Mouse (Mus musculus) spleen, postnatal 36 days (tissue): ENCODE results near the gene Fbxl13.

Source experiments
- DNase-seq, 2 experiments: peaks; one replicate each; pipeline ENCODE4 v3.0.0; 2022; ENCODE audit warnings: low spot score in 2 of 2, mixed read lengths in 1 of 2

Fbxl13 gene

GRCm38 (mm10) chr5:21575210-21575550 is 70.3 kb downstream of the Fbxl13 start:
- DNase-seq = no peak

GRCm38 (mm10) chr5:21574386-21575209 is 70.8 kb downstream of the Fbxl13 start:
- no peak for DNase-seq

DNA sequence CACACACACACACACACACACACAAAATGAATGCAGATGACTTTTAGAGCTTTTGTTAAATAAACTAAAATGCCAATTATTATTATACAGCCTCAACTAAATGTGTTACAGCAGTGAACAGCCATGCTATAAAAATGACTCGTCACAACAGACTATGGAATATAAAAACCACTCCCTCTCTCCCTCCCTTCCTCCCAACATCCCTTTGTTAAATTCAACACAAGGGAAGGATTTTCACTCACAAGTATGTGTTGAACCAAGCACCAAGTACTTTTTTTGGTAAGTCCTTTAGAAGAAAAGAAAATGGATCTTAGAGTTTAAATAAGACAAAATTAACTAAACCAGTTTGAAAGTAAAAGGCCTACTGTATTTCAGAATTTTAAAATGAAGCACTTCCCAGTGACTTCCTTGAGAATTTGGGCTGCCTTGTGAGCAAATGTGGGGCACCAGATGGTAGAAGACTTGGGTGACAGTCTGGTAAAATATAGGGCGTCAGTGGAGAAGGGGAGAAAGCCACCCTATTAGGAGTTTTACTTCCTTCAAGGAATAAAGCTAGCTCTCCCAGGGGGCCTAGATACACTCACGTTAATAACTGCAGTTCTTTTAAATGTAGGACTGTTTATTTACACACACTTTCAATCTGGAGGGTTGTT is 72.5 kb downstream of the Fbxl13 start:
- DNase-seq = no peak

DNA sequence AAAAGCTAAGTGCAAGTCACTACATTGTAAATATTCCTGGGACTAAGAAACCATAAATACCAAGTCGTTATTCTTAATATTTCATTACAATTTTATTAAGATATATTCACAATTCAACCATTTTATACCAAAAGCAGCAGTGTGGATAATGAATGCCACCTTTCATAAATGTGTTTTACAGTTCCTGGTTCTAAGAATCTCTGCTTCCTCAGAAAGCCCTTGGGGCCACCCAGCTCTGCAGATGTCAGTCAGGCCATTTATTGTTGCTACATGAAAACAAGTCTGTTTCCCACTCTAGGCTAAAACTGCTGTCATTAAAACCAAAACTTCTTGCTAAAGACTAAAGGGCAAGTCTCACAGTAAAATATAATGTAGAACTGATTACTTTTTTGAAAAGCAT is 77.7 kb downstream of the Fbxl13 start:
- peak; percentile 47 to 60 for DNase-seq

DNA sequence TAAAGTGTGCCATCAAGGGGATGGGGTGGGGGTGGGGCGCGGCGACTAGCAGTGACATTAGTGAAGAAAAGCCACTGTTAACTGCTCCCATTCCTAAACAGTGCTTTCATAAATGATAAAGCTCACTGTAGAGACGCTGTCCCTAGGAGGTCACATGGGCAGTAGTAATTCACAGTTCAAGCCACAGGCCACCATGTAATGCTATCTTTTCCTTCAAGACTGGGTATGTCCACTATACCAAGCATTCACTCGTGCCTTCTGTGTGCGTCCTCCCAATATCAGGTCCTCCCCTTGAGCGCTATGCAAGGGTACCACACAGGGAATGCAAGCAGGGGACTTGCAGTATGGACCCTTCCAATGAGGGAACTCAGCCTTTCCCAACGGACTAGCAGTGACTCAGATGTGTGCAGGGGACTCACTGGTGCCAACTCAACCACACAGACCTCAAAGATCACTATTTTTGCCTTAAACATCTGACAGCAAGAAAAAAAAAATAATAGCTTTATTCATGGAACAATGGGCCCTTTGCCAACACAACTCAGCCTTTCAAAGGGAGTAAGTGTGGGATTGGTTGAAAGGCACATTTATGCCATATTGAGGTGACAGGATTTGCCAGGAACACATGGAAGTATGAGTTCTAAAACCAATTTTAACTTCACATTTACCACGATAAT is 79.9 kb downstream of the Fbxl13 start:
- DNase-seq = no peak

- peak in 1 of 2 experiments; percentile 18 for DNase-seq
These were observed 81.5 kb downstream of the Fbxl13 start for GRCm38 (mm10) chr5:21563936-21564335.

DNA sequence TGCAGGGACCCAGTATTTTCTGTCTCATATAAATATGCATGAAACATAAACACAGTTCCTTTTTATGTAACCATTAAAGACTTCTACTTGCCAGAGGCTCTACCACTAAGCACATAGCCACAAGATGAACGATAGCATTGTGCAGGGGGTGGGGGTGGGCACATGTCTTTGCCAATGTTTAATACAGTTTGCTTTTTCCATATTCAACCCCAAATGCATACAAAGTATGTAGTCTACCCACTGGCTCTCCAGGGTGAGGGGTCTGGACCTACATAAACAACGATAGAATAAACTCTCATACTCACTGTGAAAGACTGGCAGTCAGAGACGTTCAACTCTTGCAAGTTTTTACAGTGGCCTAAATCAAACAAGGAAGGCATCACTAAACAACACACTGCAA is 88.9 kb downstream of the Fbxl13 start:
- no peak for DNase-seq

GRCm38 (mm10) chr5:21554732-21555131 is 90.7 kb downstream of the Fbxl13 start:
- no peak for DNase-seq

DNA sequence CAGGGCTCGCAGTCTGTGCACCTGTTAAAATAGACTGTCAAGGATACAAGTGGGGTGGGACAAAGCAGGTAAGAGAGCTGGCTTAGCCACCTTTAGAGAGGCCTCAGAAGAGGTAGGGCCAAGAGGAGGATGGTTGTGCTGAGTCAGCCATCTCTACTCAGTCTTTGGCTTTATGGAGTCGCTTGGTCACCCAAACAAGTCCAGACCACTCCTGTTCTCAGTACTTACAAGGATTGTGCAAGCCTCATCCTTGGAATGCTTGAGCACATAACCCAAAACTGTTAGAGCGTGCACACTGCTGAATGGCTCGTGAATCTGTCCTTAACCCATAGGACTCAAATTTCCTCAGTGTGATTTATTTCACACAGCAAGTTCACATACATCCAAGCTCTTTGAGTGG is 91.7 kb downstream of the Fbxl13 start:
- no peak for DNase-seq

- peak; percentile 17 to 30 for DNase-seq
These were observed 98.4 kb downstream of the Fbxl13 start for GRCm38 (mm10) chr5:21547005-21547404.

GRCm38 (mm10) chr5:21545786-21546185 is 99.6 kb downstream of the Fbxl13 start:
- DNase-seq = no peak

GRCm38 (mm10) chr5:21545227-21545626 is 100.2 kb downstream of the Fbxl13 start:
- no peak for DNase-seq

- DNase-seq = no peak
These were observed 100.6 kb downstream of the Fbxl13 start for GRCm38 (mm10) chr5:21544821-21545220.

- DNase-seq = no peak
These were observed 101.8 kb downstream of the Fbxl13 start, which contains the start of gene Lrrc17 for GRCm38 (mm10) chr5:21543409-21544201. Lrrc17 (plus strand) TSS chr5:21543559.

- DNase-seq = no peak
These were observed 103.2 kb downstream of the Fbxl13 start for GRCm38 (mm10) chr5:21542226-21542625.

DNA sequence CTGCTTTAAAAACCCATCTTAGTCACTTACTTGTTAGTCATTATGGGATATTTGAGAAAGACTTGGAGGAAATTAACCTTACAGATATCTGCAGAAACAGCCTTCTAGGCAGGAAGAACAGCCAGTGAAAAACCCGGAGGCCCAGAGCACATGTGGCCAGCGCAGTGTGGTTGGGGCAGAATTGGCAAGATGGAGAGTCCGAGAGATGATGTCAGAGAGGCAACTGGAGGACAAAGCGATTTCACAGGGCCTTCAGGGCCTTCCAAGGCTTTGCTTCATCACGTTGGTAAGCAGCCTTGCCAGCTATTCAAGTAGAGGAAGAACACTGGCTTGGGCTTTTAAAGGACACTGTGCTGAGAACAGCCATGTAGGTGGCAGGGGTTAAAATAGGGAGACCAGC is 112.5 kb downstream of the Fbxl13 start:
- no peak for DNase-seq

- DNase-seq = no peak
These were observed 113.3 kb downstream of the Fbxl13 start for GRCm38 (mm10) chr5:21532126-21532525.

- no peak for DNase-seq
These were observed 116.2 kb downstream of the Fbxl13 start for GRCm38 (mm10) chr5:21529110-21529720.

DNA sequence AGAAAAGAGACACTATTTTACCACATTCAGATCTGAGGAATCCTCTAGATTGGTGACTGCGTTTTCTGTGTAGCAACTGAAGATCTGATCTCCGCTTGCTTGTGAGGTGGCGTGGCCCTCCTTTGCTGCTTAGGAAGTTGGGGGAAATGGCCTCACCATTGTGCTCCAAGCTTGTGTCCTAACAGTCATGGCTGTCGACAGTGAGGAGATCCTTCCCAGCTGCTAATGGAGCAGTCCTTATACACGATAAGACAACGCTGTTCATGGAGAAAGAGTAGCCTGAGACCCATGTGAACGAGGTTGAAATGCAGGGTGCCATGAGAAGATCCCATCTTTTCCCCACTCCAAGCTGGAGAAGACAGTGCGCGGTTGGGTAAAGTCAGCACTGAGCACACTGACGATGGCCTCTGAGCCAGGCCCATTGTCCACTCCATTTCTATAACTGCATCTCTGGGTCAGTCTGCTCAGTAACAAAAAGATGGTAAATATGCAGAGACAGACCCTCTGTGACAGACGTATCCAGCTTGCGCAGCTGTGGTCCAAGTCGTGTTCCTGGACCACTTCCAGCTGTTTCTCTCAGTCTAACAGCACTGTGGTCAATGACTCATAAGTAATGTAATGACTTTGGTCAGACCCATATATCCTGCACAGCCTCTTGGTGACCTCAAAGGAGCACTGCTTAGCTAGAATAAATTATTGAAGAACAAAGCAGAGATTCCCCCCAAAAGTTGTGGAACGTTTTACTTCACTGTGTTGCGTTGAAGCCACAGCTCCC is 117.2 kb downstream of the Fbxl13 start:
- DNase-seq = no peak

GRCm38 (mm10) chr5:21527488-21527911 is 117.9 kb downstream of the Fbxl13 start:
- no peak for DNase-seq
